Mouse (Mus musculus) C2C12 (cell line): ENCODE data around the gene Zfp184. TPM values are rescaled to one million over a fixed set of nuclear protein-coding genes. Genes with fewer than 3 reads are reported as not detected.

Experiments used
- H3K27me3 ChIP-seq: one replicate; pipeline ENCODE4 v1.6.1; 2011; ENCODE audit not compliant: control insufficient read depth, insufficient read depth, insufficient read length
- H3K36me3 ChIP-seq: one replicate; pipeline ENCODE4 v1.6.1; 2011; ENCODE audit not compliant: control insufficient read depth, insufficient read depth
- H3K4me3 ChIP-seq: one replicate; pipeline ENCODE4 v1.5.1; 2011; ENCODE audit warnings: mild to moderate bottlenecking, control low read depth; ENCODE audit not compliant: poor library complexity, insufficient read depth, severe bottlenecking
- H3K79me2 ChIP-seq: one replicate; pipeline ENCODE4 v1.6.1; 2011; ENCODE audit not compliant: control insufficient read depth, insufficient read depth
- H3K79me3 ChIP-seq: one replicate; pipeline ENCODE4 v1.6.1; 2011; ENCODE audit warnings: low read depth, control low read depth
- H3ac ChIP-seq: one replicate; pipeline ENCODE3; 2011; ENCODE audit warnings: low read depth; ENCODE audit not compliant: control insufficient read depth, insufficient read length
- CEBPB ChIP-seq: IDR thresholded peaks from one replicate; pipeline ENCODE4 v1.6.1; 2011; ENCODE audit warnings: low read depth, mild to moderate bottlenecking, control low read depth, moderate library complexity
- CTCF ChIP-seq: IDR thresholded peaks from one replicate; pipeline ENCODE4 v1.5.1; 2011; ENCODE audit not compliant: control insufficient read depth, insufficient read depth, insufficient read length
- FOSL1 ChIP-seq: IDR thresholded peaks from one replicate; pipeline ENCODE4 v1.8.0; 2011; ENCODE audit warnings: mild to moderate bottlenecking, low read length; ENCODE audit not compliant: poor library complexity, insufficient read depth, severe bottlenecking
- MAX ChIP-seq: IDR thresholded peaks from one replicate; pipeline ENCODE4 v1.6.1; 2011; ENCODE audit warnings: mild to moderate bottlenecking, control low read depth
- MYOD1 ChIP-seq: IDR thresholded peaks from one replicate; pipeline ENCODE4 v1.6.1; 2011; ENCODE audit warnings: low read depth; ENCODE audit not compliant: control insufficient read depth, insufficient read length
- MYOG ChIP-seq: IDR thresholded peaks from one replicate; pipeline ENCODE4 v1.6.1; 2011; ENCODE audit not compliant: control insufficient read depth, insufficient read length; ENCODE audit errors: extremely low read depth
- USF1 ChIP-seq: IDR thresholded peaks from one replicate; pipeline ENCODE4 v1.6.1; 2011; ENCODE audit warnings: low read depth, mild to moderate bottlenecking, control low read depth, moderate library complexity
- polyA plus RNA-seq: library from polyadenylated mRNA; unstranded; fragments of >200 nt; fragmentation: generic; extraction: Trizol; gene quantifications from one replicate; pipeline ENCODE4 v1.2.1, GENCODE M21; 2012; ENCODE audit warnings: missing spikeins

The Zfp184 gene
- polyA plus RNA-seq, 1 experiment, result 1.4 TPM

- TF ChIP-seq FOSL1 (no peak), MYOG (no peak)
- peak overlapping the region; percentile 72 for H3ac ChIP-seq
- no peaks in the 10 kb centered on the region for H3K79me3 ChIP-seq
- no peaks in the 10 kb centered on the region for H3K27me3 ChIP-seq
- no peaks in the 10 kb centered on the region for H3K36me3 ChIP-seq
- no peaks in the 10 kb centered on the region for H3K79me2 ChIP-seq
- no peak overlapping the region for H3K4me3 ChIP-seq
These were observed 26.1 kb upstream of the Zfp184 start for GRCm38 (mm10) chr13:21918570-21919419.

DNA sequence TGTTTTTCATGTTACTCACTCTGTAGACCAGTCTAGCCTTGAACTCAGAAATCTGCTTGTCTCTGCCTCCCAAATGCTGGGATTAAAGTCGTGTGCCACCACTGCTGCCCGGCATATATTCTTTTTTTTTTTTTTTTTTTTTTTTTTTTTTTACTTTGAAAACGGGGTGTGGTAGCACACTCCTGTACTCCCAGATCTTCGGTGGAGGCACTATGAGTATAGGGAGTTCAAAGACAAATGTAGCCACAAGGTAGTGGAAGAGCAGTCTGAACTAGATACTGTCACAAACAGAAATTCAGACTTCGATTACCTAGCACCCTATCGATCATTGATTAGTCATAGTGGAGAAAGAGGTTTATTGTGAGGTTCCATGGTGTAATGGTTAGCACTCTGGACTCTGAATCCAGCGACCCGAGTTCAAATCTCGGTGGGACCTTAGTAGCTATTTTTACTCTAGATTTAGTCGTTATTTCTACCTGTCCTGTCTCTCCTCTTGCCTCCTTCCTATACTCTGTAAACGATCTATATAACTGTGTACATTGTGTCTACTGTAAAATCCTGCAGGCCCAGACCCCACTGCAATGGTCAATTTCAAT is 25.0 kb upstream of the Zfp184 start:
- no peaks in the 10 kb centered on the region for H3K79me3 ChIP-seq

DNA sequence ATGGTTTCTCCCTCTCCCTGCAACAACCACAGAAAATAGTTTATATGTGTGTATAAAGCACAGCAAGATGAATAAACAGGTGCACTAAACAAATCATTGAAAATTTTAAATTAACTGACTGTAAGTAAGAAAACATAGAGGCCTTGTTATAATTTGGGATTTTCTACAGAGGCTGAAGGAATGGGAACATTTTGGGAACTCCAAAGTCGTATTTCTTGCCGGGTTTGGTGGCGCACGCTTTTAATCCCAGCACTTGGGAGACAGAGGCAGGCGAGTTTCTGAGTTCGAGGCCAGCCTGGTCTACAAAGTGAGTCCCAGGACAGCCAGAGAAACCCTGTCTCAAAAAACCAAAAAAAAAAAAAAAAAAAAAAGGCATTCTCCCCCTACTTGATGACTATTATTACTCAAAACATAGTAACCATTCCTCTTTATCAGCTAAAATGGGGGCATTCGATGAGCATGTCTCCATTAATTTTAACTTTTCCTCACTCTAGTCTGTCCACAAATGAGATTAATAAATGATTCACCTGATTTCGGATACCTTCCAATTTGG is 24.1 kb upstream of the Zfp184 start:
- H3K36me3 ChIP-seq, result no peaks in the 10 kb centered on the region
- no peak overlapping the region for H3K4me3 ChIP-seq
- H3ac ChIP-seq, result no peak overlapping the region
- TF ChIP-seq MYOG (no peak), MYOD1 (no peak), MAX (no peak), FOSL1 (no peak), CTCF (no peak), CEBPB (no peak), USF1 (no peak)
- H3K27me3 ChIP-seq, result no peaks in the 10 kb centered on the region
- H3K79me3 ChIP-seq, result no peaks in the 10 kb centered on the region
- no peaks in the 10 kb centered on the region for H3K79me2 ChIP-seq

More for the DNA sequence above, 25.0 kb upstream of the Zfp184 start:
- H3K79me2 ChIP-seq, result no peaks in the 10 kb centered on the region
- TF ChIP-seq MYOD1 (no peak), CTCF (no peak), CEBPB (no peak), MAX (no peak), MYOG (no peak), USF1 (no peak), FOSL1 (no peak)
- no peaks in the 10 kb centered on the region for H3K36me3 ChIP-seq
- no peaks in the 10 kb centered on the region for H3K27me3 ChIP-seq
- H3ac ChIP-seq, result no peak overlapping the region
- no peak overlapping the region for H3K4me3 ChIP-seq

GRCm38 (mm10) chr13:21923417-21923816 is 21.5 kb upstream of the Zfp184 start:
- no peaks in the 10 kb centered on the region for H3K36me3 ChIP-seq
- no peaks in the 10 kb centered on the region for H3K79me2 ChIP-seq
- no peaks in the 10 kb centered on the region for H3K79me3 ChIP-seq
- H3K4me3 ChIP-seq, result no peak overlapping the region
- H3ac ChIP-seq, result no peak overlapping the region
- TF ChIP-seq MYOG (no peak), FOSL1 (no peak), USF1 (no peak), CTCF (no peak), MAX (no peak)
- H3K27me3 ChIP-seq, result no peaks in the 10 kb centered on the region

- Histone ChIP-seq H3K79me2 (no peaks in the 10 kb centered on the region), H3K36me3 (no peaks in the 10 kb centered on the region), H3K4me3 (no peak overlapping the region), H3K27me3 (no peaks in the 10 kb centered on the region), H3ac (no peak overlapping the region), H3K79me3 (no peaks in the 10 kb centered on the region)
- TF ChIP-seq MYOD1 (no peak), MAX (no peak), USF1 (no peak), CTCF (no peak), MYOG (no peak), FOSL1 (no peak), CEBPB (no peak)
These were observed 20.1 kb upstream of the Zfp184 start for GRCm38 (mm10) chr13:21924734-21925335.
